Mouse (Mus musculus) myocyte (in vitro differentiated cells): ENCODE measurements at regions not wholly inside any gene's neighbourhood (a gene's known extent, or its start where the extent isn't known, plus 50 kb on each side); places are given as distances from the start of the nearest gene placed in this dataset.

Experiments
- E2F4 ChIP-seq: IDR thresholded peaks from one replicate; pipeline ENCODE4 v1.6.1; 2011; ENCODE audit warnings: mild to moderate bottlenecking, control low read depth, moderate library complexity; ENCODE audit not compliant: insufficient read depth
- MAX ChIP-seq: IDR thresholded peaks from one replicate; pipeline ENCODE4 v1.6.1; 2011; ENCODE audit warnings: low read depth, mild to moderate bottlenecking, control low read depth
- MYOG ChIP-seq, 3 experiments: IDR thresholded peaks; one replicate each; pipeline ENCODE4 v1.6.1; 2011; ENCODE audit warnings: control low read depth in 2 of 3, low read depth in 2 of 3, mild to moderate bottlenecking in 2 of 3; ENCODE audit not compliant: insufficient read length in 2 of 3, control insufficient read depth in 1 of 3, insufficient read depth in 1 of 3
- POLR2A ChIP-seq: IDR thresholded peaks from one replicate; pipeline ENCODE4 v1.6.1; 2011; ENCODE audit warnings: low read depth, mild to moderate bottlenecking, control low read depth, moderate library complexity; ENCODE audit not compliant: insufficient read length
- SRF ChIP-seq: IDR thresholded peaks from one replicate; pipeline ENCODE4 v1.6.1; 2011; ENCODE audit warnings: low read depth; ENCODE audit not compliant: control insufficient read depth, insufficient read length
- USF1 ChIP-seq: IDR thresholded peaks from one replicate; pipeline ENCODE4 v1.6.1; 2011; ENCODE audit warnings: low read depth, mild to moderate bottlenecking, control low read depth, moderate library complexity

DNA sequence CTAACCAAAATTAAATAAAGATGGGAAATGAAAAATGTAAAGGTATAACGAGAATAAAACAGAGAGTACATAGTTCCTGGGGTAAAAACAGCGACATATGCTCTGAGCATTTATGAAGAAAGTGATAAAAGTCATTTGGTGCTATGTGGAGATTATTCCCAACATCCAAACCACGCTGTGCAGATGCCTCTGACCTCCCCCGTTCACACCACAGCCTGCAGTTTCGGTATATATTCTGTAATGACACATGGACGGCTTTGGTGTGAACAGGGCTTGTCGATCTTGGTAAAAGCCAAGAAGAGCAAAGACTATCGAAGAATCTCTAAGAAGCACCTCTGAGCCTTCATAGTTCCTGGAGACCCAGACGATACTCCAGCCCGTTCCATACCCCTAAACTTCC is 95.2 kb upstream of the Ppp1r26 start:
- no peak for TF ChIP-seq POLR2A
- no peak for TF ChIP-seq USF1
- TF ChIP-seq MYOG (IDR thresholded peaks at IDR 0.05; ENCODE audit: control insufficient read depth in 1 of 3, insufficient read depth in 1 of 3, insufficient read length in 2 of 3, low read depth in 2 of 3): no peak
- no peak for TF ChIP-seq E2F4
- TF ChIP-seq MAX: no peak
- TF ChIP-seq SRF: no peak
